Mouse (Mus musculus) CH12.LX (cell line): ENCODE data around the gene Gm45753. TPM values are rescaled to one million over a fixed set of nuclear protein-coding genes. Genes with fewer than 3 reads are reported as not detected.

Source experiments
- DNase-seq: peaks from one replicate; pipeline ENCODE4 v3.0.0-alpha.2; 2013; ENCODE audit errors: extremely low read depth
- H3K27ac ChIP-seq: 2 replicates; pipeline ENCODE4 v1.5.1; 2012; ENCODE audit warnings: low read depth, mild to moderate bottlenecking, control low read depth, moderate library complexity; ENCODE audit not compliant: insufficient read depth
- H3K27me3 ChIP-seq: replicated peaks from 2 replicates; pipeline ENCODE3; 2012; ENCODE audit warnings: inconsistent platforms
- H3K36me3 ChIP-seq, 2 experiments: replicated peaks in 1 of 2; 2 replicates each; pipeline versions ENCODE3 to v1.6.1; 2012; ENCODE audit warnings: inconsistent platforms in 1 of 2, low read length in 1 of 2, mild to moderate bottlenecking in 1 of 2, mixed read lengths in 1 of 2, moderate library complexity in 1 of 2; ENCODE audit not compliant: control insufficient read depth in 1 of 2, insufficient read depth in 1 of 2
- H3K4me1 ChIP-seq, 2 experiments: 2 replicates each; pipeline ENCODE4 v1.6.1; 2012; ENCODE audit warnings: inconsistent platforms in 1 of 2, moderate library complexity in 1 of 2; ENCODE audit not compliant: insufficient read depth in 2 of 2, control insufficient read depth in 1 of 2
- H3K4me2 ChIP-seq: 2 replicates; pipeline ENCODE4 v1.6.1; 2012; ENCODE audit warnings: low read depth, mild to moderate bottlenecking, control low read depth; ENCODE audit not compliant: poor library complexity, insufficient read depth, severe bottlenecking
- H3K4me3 ChIP-seq, 3 experiments: fragments of 150-350 bp in 1 of 3; sonication (generic) in 1 of 3; replicated peaks in 1 of 3; 2 replicates each; pipeline versions ENCODE3 to v1.5.1; 2011 to 2012; ENCODE audit warnings: low read depth in 2 of 3, low read length in 2 of 3, mild to moderate bottlenecking in 2 of 3, moderate library complexity in 2 of 3, control low read depth in 1 of 3, improper control_type of control experiment in 1 of 3, inconsistent platforms in 1 of 3, mixed read lengths in 1 of 3; ENCODE audit not compliant: poor library complexity in 1 of 3
- H3K79me2 ChIP-seq: replicated peaks from 2 replicates; pipeline ENCODE4 v1.6.1; 2012; ENCODE audit warnings: mild to moderate bottlenecking, moderate library complexity; ENCODE audit not compliant: control insufficient read depth, poor library complexity, insufficient read depth, severe bottlenecking; ENCODE audit errors: extremely low read depth
- H3K9ac ChIP-seq: 2 replicates; pipeline ENCODE4 v1.6.1; 2012; ENCODE audit warnings: low read depth, mild to moderate bottlenecking, control low read depth, moderate library complexity; ENCODE audit not compliant: insufficient read depth
- H3K9me3 ChIP-seq: replicated peaks from 2 replicates; pipeline ENCODE3; 2012; ENCODE audit warnings: low read length, inconsistent platforms, mixed read lengths
- BHLHE40 ChIP-seq: IDR thresholded peaks from 2 replicates; pipeline ENCODE4 v1.6.1; 2011; ENCODE audit warnings: mild to moderate bottlenecking, low read depth, low read length, improper control_type of control experiment
- E2F4 ChIP-seq: IDR thresholded peaks from 2 replicates; pipeline ENCODE4 v1.6.1; 2011; ENCODE audit warnings: low read depth, low read length, improper control_type of control experiment; ENCODE audit not compliant: insufficient replicate concordance
- ELF1 ChIP-seq: IDR thresholded peaks from 2 replicates; pipeline ENCODE4 v1.6.1; 2014; ENCODE audit warnings: low read depth, mild to moderate bottlenecking, inconsistent platforms, low read length, improper control_type of control experiment
- EP300 ChIP-seq: IDR thresholded peaks from 2 replicates; pipeline ENCODE4 v1.6.1; 2011; ENCODE audit warnings: low read length, improper control_type of control experiment
- IRF4 ChIP-seq: IDR thresholded peaks from 2 replicates; pipeline ENCODE4 v1.6.1; 2014; ENCODE audit warnings: low read depth, mild to moderate bottlenecking, inconsistent platforms, low read length, improper control_type of control experiment
- JUN ChIP-seq: IDR thresholded peaks from 2 replicates; pipeline ENCODE4 v1.6.1; 2011; ENCODE audit warnings: low read depth, mild to moderate bottlenecking, low read length, improper control_type of control experiment, moderate library complexity; ENCODE audit not compliant: insufficient read depth
- KAT2A ChIP-seq: IDR thresholded peaks from 2 replicates; pipeline ENCODE4 v1.6.1; 2012; ENCODE audit warnings: low read length, improper control_type of control experiment, inconsistent platforms; ENCODE audit not compliant: insufficient replicate concordance
- MAFK ChIP-seq: IDR thresholded peaks from 2 replicates; pipeline ENCODE4 v1.6.1; 2011; ENCODE audit warnings: low read length, improper control_type of control experiment; ENCODE audit not compliant: insufficient replicate concordance
- MAZ ChIP-seq: IDR thresholded peaks from 2 replicates; pipeline ENCODE4 v1.6.1; 2012; ENCODE audit warnings: low read depth, mild to moderate bottlenecking, inconsistent platforms, low read length, improper control_type of control experiment, moderate library complexity
- MEF2A ChIP-seq: IDR thresholded peaks from 2 replicates; pipeline ENCODE4 v1.6.1; 2014; ENCODE audit warnings: low read depth, mild to moderate bottlenecking, inconsistent platforms, low read length, improper control_type of control experiment, borderline replicate concordance
- MXI1 ChIP-seq: IDR thresholded peaks from 2 replicates; pipeline ENCODE4 v1.6.1; 2011; ENCODE audit warnings: mild to moderate bottlenecking, low read depth, low read length, improper control_type of control experiment
- NRF1 ChIP-seq: IDR thresholded peaks from 2 replicates; pipeline ENCODE4 v1.6.1; 2014; ENCODE audit warnings: low read depth, mild to moderate bottlenecking, inconsistent platforms, low read length, improper control_type of control experiment, moderate library complexity
- PAX5 ChIP-seq: IDR thresholded peaks from 2 replicates; pipeline ENCODE4 v1.6.1; 2012; ENCODE audit warnings: low read length, inconsistent platforms, mixed read lengths
- POLR2AphosphoS2 ChIP-seq: IDR thresholded peaks from 2 replicates; pipeline ENCODE4 v1.6.1; 2011; ENCODE audit warnings: low read depth, low read length, improper control_type of control experiment
- RAD21 ChIP-seq: IDR thresholded peaks from 2 replicates; pipeline ENCODE4 v1.6.1; 2011; ENCODE audit warnings: low read depth, mild to moderate bottlenecking, low read length, improper control_type of control experiment, moderate library complexity
- SMC3 ChIP-seq: IDR thresholded peaks from 2 replicates; pipeline ENCODE4 v1.6.1; 2011; ENCODE audit warnings: low read depth, low read length, improper control_type of control experiment
- TBP ChIP-seq: conservative IDR thresholded peaks from 2 replicates; pipeline ENCODE4 v1.6.1; 2011; ENCODE audit warnings: low read depth, low read length, improper control_type of control experiment
- TCF12 ChIP-seq: IDR thresholded peaks from 2 replicates; pipeline ENCODE4 v1.6.1; 2014; ENCODE audit warnings: low read depth, mild to moderate bottlenecking, inconsistent platforms, low read length, improper control_type of control experiment
- UBTF ChIP-seq: IDR thresholded peaks from 2 replicates; pipeline ENCODE4 v1.6.1; 2012; ENCODE audit warnings: low read depth, mild to moderate bottlenecking, inconsistent platforms, low read length, improper control_type of control experiment, moderate library complexity
- USF1 ChIP-seq: IDR thresholded peaks from 2 replicates; pipeline ENCODE4 v1.6.1; 2014; ENCODE audit warnings: low read depth, mild to moderate bottlenecking, inconsistent platforms, low read length, improper control_type of control experiment
- USF2 ChIP-seq: conservative IDR thresholded peaks from 2 replicates; pipeline ENCODE4 v1.6.1; 2011; ENCODE audit warnings: low read depth, low read length, improper control_type of control experiment
- ZC3H11A ChIP-seq: IDR thresholded peaks from 2 replicates; pipeline ENCODE4 v1.6.1; 2012; ENCODE audit warnings: low read depth, mild to moderate bottlenecking, inconsistent platforms, low read length, improper control_type of control experiment
- ZKSCAN1 ChIP-seq: IDR thresholded peaks from 2 replicates; pipeline ENCODE4 v1.6.1; 2012; ENCODE audit warnings: low read depth, inconsistent platforms, low read length, improper control_type of control experiment, borderline replicate concordance
- ZNF384 ChIP-seq: IDR thresholded peaks from 2 replicates; pipeline ENCODE4 v1.6.1; 2012; ENCODE audit warnings: low read depth, low read length, improper control_type of control experiment, inconsistent platforms
- dilution Hi-C: fragments of 300-500 bp; cut with MboI; formaldehyde crosslinking; loops from 2 replicates; pipeline ENCODE4 v1.14.3; 2020; ENCODE audit warnings: low sequenced_read_pairs; ENCODE audit not compliant: extremely low pct_unique_long_range_greater_than_20kb, extremely low pct_ligation_motif_present
- in situ Hi-C: fragments of 300-500 bp; cut with MboI; formaldehyde crosslinking; loops from 3 replicates; pipeline ENCODE4 v1.14.3; 2019; ENCODE audit warnings: low sequenced_read_pairs, low pct_ligation_motif_present, low pct_unique_long_range_greater_than_20kb, mixed read lengths
- polyA plus RNA-seq: library from polyadenylated mRNA; unstranded; fragments of >175 nt; gene quantifications from 2 replicates; pipeline ENCODE4 v1.2.1, GENCODE M21; 2012; ENCODE audit warnings: low read depth; ENCODE audit not compliant: insufficient read length
- total RNA-seq, 2 experiments: library from RNA; depleted of rRNA; stranded (reverse); fragments of 300-350 nt in 1 of 2; fragments of >200 nt in 1 of 2; gene quantifications; 2 replicates each; pipeline ENCODE4 v1.2.3; 2012 to 2014

The Gm45753 gene
- total and polyA plus RNA-seq, 3 experiments: not detected

- Histone ChIP-seq H3K4me1 (no peaks in the 10 kb centered on the region), H3K36me3 (no peaks in the 10 kb centered on the region), H3K4me2 (no peak overlapping the region), H3K79me2 (no peaks in the 10 kb centered on the region), H3K9me3 (no peaks in the 10 kb centered on the region), H3K9ac (no peak overlapping the region), H3K27me3 (no peaks in the 10 kb centered on the region), H3K27ac (no peak overlapping the region), H3K4me3 (no peak overlapping the region)
- no peak for DNase-seq
- dilution Hi-C loops: no loop called here
- TF ChIP-seq SMC3 (no peak), UBTF (no peak), PAX5 (no peak), ZNF384 (no peak), POLR2AphosphoS2 (no peak), E2F4 (no peak), MXI1 (no peak), MEF2A (no peak), USF1 (no peak), EP300 (no peak), USF2 (no peak), ZKSCAN1 (no peak), TBP (no peak), JUN (no peak), MAFK (no peak), NRF1 (no peak)
- in situ Hi-C loops: no loop called here
Observed at GRCm38 (mm10) chr8:45291790-45292189, 16.5 kb downstream of the Gm45753 start.

DNA sequence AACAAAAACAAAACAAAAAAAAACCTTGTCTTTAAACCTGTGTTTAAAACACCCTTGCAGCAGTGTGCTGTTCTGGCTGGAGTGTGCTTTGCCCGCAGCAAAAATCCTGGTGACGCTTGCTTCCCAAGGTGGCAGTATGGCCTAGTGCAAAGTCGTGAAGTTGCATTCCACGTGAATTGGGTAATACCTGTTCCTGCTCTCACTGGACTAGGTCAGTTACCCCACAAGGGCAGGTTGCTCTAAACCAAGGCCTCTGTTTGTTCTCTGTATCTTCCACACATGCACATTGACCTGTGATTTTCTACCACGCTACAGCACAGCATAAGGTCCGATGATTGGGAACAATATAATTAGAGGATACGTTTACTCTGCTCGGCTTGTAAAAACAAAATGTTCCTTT is 26.6 kb downstream of the Gm45753 start:
- dilution Hi-C loops: no loop called here
- no peaks in the 10 kb centered on the region for H3K36me3 ChIP-seq

More for the DNA sequence above, 26.6 kb downstream of the Gm45753 start:
- no peak for DNase-seq
- H3K4me3 ChIP-seq: no peak overlapping the region
- H3K9me3 ChIP-seq: peaks cover 7% of the 10 kb centered on the region
- no peaks in the 10 kb centered on the region for H3K27me3 ChIP-seq
- H3K4me1 ChIP-seq: no peaks in the 10 kb centered on the region
- in situ Hi-C loops: no loop called here
- no peaks in the 10 kb centered on the region for H3K79me2 ChIP-seq
- TF ChIP-seq TBP (no peak), KAT2A (no peak), ZNF384 (no peak), POLR2AphosphoS2 (no peak), SMC3 (no peak), TCF12 (no peak), BHLHE40 (no peak), MAZ (no peak), ZC3H11A (no peak), ELF1 (no peak), USF1 (no peak), RAD21 (no peak), MEF2A (no peak), IRF4 (no peak), ZKSCAN1 (no peak)
- H3K9ac ChIP-seq: no peak overlapping the region
- no peak overlapping the region for H3K4me2 ChIP-seq
- H3K27ac ChIP-seq: no peak overlapping the region
